Mouse (Mus musculus): ENCODE data around the gene Elmod1.

Elmod1 gene

DNA sequence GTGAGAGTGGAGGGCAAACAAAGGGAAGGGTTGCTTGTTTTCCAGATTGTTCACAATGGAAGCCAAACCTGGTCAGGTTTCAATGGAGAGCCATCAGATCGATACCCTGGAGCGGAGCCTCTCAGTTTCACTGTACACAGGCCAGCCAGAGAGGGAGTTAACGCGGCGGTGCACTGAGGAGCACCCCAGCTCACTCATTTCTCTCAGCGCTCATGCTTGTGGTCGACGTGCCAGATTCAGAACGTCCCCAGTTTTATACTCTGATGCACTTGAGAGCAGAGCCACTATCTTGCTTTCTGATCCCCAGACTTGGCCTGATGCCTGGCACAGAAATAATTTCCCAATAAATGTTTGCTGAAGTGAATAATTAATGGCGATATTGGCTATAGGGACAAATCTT, 68.3 kb downstream of the Elmod1 start:
- DNase-seq (ENCODE audit: low spot score in 2 of 2) = no peak

DNA sequence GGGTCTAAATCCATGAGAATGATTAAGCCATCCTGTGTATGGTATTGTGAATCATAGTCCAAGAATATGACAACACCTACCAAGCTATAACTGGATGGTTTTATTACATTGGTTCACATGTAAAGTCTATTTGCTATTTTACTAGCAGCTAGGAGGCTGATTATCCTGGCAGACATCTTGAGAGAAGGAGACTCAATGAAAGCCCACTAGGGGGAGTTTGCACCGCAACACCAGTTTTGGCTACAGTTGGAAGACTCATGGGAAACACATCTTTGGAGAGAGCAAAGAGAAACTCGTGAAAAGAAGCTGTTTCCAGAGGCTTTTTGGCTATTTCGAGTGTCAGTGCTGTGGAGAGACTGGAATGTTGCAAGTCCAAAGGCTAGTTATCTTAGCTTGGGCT, 69.7 kb downstream of the Elmod1 start:
- no peak for DNase-seq (ENCODE audit: low spot score in 2 of 2)

DNA sequence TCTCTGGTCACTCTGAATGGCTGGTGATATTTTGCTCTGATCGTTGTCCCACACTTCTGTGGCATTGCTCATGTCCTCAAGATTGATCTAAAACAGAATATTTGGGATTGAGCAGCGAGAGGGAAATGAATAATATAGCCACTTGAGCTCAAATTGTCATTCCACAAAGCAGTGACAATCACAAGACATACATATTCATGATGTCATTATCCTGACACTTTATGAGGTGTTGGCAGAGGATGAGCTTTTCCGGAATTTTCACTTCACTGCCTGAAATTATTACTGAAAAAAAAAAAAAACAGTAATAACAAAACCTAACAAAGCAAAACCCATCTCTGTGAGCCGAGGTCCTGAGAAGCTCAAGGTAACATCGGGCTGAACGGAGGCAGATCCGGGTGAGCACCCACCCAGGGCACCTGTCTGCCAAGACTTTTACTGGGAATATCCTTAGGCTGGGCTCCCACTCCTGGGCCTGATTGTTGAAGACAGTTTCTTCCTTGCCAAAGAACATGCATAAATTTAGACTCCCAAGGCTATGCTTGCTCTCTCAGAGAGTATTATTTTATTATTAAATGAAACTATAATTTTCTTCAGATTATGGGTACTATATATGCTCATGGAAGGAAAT, 71.8 kb downstream of the Elmod1 start:
- DNase-seq (ENCODE audit: low spot score in 2 of 2) = no peak

DNA sequence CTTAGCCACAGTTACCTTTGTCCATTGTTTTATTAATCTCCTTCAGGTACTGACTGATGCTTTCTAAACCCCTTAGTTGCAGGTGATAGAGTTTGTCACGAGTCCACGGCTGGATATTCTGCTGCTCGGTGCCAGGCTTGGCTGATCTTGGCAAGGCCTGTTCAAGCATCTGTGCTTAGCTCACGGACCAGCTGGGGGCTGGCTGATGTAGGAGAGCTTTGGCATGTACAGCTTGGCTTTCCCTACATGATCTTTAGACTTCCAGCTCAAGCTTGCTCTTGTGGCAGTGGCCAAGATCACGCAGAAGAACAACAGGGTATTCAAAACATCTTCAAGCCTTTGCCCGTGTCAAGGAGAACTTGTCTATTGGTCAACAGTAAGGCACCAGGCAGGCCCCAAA, 75.3 kb downstream of the Elmod1 start:
- no peak for DNase-seq (ENCODE audit: low spot score in 2 of 2)

DNA sequence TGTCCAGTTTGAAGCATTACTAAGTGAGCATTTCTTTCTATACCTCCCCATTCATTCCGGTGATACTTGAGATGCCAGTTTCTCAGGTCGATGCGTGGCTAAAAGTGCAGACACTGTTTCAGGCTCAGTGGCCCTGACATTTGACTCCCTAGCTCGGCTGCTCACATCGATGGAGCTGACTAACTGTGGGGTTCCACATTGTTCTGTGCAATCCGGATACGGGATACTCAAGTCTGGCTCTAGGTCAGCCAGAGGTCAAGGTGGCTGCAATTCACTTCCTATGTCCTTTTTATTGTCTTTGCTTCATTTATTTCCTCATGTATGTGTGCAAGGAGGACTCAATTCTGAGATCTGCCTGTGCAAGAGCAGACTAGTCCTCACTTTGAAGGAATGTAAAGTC, 79.3 kb downstream of the Elmod1 start:
- no peak for DNase-seq (ENCODE audit: low spot score in 2 of 2)

DNA sequence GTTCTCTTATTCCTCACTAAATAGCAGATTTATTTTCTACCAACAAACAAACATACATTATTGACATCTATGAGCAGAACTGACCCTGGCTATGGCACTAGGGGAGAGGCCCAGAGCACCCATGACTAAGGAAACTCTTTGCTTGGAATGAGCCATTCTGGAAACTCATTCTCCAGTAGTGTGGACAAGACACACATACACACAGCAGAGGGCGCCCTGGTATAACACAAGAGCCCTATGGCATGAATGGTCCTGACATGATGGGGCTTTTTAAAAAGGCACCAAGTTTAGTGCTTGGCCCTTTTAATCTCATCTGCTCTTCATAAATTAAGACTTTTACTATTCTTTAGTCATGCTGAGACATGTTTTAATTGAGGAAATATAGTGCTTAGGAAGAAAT, 85.0 kb downstream of the Elmod1 start:
- peak in 1 of 2 experiments; percentile 58 for DNase-seq (ENCODE audit: low spot score in 2 of 2)

DNA sequence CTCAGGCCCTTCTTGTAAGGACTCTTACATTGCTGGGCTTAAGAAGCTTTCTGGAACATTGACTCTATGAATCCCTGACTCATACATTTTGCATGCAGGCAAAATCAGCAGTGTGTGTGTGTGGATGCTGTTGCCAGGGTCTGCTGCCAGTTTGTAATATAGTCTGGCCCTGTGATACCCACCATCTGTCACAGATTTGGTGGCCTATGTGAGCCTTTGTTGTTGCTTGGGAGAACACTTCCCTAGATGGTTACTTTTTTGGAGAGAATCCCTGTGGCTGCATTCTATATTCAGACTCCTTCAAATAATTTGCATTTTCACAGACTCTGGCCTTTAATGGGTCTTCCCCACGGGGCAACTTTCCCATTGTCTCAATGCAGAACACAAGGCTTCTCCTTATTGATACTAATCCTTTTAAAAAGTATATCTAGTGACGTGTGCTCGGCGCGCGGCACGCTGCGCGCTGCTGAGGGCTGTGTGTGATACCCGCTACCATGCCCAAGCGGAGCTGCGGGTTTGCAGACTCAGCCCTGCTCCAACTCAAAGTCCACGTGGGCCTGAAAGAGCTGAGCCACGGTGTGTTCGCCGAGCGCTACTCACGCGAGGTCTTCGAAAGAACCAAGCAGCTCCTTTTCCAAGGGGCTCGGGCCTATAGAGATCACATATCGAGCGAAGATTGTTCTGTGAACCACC, 91.4 kb downstream of the Elmod1 start:
- DNase-seq (ENCODE audit: low spot score in 2 of 2) = no peak

DNA sequence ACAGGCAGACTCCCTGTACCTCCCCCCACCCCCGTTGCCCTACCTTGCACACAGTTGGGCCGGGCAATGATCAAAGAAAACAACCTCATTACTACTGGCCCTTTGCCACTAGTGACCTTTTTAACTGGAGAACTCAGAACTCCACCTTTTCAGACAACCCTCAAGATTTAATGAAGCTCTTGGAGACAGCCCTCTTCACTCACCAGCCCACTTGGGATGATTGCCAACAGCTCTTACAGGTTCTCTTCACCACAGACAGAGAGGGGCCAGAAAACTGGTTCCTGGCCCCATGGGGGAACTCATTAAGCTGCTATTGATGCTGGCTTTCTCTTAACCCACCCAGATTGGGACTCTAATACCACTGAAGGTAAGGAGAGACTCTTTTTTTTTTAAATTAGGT, 97.7 kb downstream of the Elmod1 start:
- no peak for DNase-seq (ENCODE audit: low spot score in 2 of 2)

DNA sequence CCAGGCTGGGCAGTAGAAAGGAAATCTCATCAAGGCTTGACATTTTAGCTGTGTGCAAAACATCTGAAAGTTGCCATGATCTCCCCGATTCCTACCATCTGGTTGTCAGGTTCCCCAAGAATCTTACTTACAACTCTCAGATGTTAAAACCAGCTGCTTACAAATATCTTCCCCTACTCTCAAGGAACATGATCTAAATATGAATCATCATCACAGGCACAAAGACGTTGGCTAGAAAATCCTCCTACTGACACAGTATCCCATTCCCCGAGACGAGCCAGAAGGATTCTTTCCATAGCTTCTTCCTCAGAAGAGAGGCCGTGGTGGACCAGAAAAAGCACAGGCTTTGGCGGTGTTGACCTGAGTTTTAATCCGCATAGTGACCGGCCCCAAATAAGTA, 101.9 kb downstream of the Elmod1 start:
- no peak for DNase-seq (ENCODE audit: low spot score in 2 of 2)

Measured in right cerebral cortex, postnatal 36 days (tissue).